Mouse (Mus musculus) lung, adult 18-20 months (tissue): ENCODE measurements around the gene Hnrnpa0.
"Not testable (repeated sequence)": the region's sequence is repeated elsewhere in the genome, so short reads cannot be mapped to it uniquely, and the experiment has no call there.

Experiments
- DNase-seq, 2 experiments: peaks; one replicate each; pipeline ENCODE4 v3.0.0; 2022; ENCODE audit warnings: mixed read lengths in 2 of 2

Hnrnpa0 gene

DNA sequence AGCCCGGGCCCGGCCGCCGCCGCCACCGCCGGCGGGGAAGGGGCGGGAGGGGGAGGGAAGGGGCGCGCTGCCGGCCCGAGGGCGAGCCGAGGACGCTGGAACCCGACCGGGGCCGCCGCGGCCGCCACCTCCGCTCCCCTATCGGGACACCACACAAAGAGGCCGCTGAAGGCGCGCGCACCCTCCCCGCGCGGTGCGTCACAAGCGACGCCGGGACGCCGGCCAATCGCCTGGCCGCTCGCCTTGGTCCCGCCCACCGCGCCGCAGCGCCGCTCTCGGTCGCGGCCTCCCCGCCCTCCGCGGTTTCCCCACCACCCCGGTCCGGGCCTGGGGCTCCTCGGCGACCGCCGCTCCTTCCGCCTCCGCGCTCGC lies at the start of gene Hnrnpa0:
Gene Hnrnpa0 (minus strand): TSS at position 161 of the 372 bp plus-strand sequence.
- DNase-seq = peak; percentile 92 to 94

- peak; percentile 95 to 98 for DNase-seq
Observed at GRCm38 (mm10) chr13:58177511-58178208, 49.3 kb upstream of the Hnrnpa0 start.

DNA sequence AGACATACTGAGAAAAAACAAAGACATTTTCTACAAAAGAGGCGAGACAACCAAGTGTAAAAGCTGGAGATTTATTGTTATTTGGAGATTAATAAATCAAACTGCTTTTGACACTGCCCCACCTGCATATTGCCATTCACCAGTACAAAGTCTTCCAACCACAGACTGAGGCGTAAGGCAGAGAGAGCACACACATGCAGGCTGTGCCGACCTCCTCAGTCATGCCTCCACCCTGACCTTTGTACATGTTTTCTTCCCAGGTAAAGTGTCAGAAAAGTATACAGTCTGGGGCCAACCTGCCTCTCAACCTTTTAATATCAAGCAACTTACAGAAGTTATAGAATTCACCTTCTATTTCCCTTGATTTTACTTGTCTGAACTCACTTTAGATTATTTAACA lies 47.7 kb upstream of the Hnrnpa0 start:
- no peak for DNase-seq

- no peak for DNase-seq
Observed at GRCm38 (mm10) chr13:58168119-58168518, 39.8 kb upstream of the Hnrnpa0 start.

- DNase-seq = no peak
Observed at GRCm38 (mm10) chr13:58163343-58163742, 35.0 kb upstream of the Hnrnpa0 start.

- no peak for DNase-seq
Observed at GRCm38 (mm10) chr13:58160761-58161160, 32.4 kb upstream of the Hnrnpa0 start.

DNA sequence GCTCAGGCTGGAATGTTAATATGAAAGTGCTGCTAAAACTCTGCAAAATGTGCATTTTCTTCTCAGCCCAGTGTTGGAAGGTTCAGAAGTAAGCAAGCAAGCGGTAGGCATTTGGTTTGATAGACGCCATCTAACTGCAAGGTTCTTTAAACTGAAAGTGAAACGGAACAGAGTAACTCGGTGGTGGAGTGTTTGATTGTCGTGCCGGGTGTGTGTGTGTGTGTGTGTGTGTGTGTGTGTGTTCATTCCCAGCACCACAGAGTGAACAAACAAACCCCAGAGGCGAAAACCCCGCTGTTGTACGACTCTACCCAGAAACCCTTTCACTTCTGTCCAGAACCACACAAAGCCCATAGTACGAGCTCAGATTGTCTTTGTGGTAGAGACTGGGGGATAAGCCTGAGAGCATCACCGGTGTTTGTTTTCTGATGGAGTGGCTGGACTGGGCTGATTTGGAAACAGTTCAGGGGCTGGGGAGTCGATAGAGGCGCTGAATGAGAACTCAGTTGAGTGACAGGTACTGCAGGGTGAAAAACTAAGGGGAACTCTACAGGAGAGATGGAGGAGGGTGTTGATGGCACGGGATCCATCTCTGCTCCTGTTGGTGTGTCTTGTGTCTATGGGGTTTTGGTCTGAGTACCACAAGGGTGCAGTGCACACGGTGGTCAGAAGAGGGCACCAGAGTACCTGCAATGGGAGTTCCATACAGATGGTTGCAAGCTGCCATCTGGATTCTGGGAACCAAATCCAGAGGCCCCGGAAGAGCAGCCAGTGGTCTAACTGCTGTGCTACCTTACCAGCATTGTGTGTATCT lies 29.9 kb upstream of the Hnrnpa0 start:
- peak; percentile 84 to 88 for DNase-seq

DNA sequence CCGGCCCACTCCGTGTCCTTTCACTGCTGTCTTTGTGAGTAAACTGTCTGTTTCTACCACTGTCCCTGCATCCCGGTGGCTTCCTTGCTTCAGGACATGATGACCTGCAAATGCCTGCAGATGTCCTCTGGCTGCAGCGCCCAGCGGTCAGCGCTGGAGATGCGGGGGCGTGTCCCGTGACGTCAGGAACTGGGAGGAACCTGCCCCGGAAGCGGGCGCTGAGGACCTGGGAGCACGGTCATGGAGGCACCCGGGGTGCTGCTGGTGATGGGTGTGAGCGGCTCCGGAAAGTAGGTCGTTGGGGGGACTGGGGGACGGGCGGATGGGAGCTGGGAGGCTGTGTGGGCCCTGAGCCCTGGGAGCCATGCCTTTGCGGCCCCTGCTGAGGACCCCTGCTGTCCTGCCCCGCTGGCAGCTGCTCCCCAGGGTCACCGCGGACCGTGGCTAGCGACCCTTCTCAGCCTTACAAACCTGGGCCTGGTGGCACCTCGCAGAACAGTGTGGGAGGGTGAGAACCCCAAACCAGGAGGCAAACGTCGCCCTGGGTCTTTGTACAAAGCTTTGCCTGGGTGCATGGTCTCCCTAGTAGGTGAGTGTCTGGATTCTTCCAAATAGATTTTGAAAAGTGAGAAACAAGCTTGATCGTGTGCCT lies 29.2 kb upstream of the Hnrnpa0 start, which contains the start of gene Idnk:
Gene Idnk (plus strand): TSS at position 203 of the 652 bp plus-strand sequence.
- DNase-seq = peak; percentile 89 to 93

DNA sequence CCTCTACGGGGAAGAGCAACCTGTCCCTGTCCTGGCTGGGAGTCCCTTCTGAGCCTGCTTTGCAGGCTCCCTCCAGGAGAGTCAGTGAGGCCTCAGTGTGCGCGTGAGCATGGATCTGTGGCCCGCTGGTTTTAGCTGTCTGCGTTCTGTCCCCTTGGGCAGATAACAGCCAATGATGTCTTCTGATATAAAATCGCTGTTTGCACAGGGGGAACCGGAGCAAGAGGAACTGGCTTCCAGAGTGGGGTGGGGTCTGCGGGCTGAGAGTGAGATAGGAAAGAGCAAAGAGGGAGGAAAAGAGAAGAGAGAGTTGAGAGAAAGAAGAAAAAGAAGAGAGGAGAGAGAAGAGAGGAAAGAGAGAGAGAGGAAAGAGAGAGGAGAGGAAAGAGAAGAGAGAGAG lies 28.7 kb upstream of the Hnrnpa0 start:
- no peak for DNase-seq

- no peak for DNase-seq
Observed at GRCm38 (mm10) chr13:58156031-58156430, 27.7 kb upstream of the Hnrnpa0 start.

- no peak for DNase-seq
Observed at GRCm38 (mm10) chr13:58150442-58150841, 22.1 kb upstream of the Hnrnpa0 start.

DNA sequence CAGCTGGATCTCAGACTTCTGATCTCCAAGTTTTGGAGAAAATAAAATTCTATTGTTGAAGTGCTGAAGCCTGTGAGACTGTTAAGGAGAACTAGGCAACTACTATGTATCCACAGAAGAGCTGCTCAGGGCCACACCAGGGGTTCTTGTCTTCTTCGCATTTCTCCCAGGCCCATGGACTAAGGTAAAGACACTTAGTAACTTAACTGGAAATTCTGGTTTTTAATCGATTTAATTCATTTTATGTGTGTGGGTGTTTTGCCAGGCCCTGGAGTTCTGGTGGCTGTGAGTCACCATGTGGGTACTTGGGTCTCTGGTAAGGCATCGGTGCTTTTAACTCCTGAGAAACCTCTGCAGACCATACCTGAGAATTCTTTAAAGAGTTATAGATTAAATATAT lies 21.3 kb upstream of the Hnrnpa0 start:
- DNase-seq = no peak

- DNase-seq = peak; percentile 31 to 47
Observed at GRCm38 (mm10) chr13:58149033-58149558, 20.7 kb upstream of the Hnrnpa0 start.

DNA sequence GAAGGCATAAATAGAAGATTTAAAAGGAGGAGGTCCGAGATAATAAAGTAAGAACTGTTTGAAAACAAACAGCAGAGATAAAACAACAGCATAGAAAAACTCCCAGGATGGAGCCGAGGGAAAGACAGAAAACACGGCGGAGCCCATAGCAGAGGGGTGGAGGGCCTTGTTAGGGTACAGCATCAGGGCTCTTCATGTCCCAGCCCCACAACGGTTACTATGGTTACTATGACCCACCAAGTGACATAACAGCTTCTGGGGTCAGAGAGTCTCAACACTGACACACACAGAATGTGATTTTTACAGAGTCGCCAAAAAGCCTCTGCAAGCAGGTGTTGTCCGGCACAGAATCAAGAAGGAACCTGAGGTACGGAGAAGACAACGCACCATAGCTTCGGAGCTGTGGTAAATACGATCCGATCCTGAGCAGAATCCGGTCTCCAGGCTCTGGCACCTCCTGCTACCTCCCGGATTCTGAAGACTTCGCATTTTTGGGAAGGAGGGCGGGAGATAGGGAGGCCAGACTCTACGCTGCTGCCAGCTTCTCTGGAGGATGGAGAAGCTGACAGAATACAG lies 20.0 kb upstream of the Hnrnpa0 start:
- DNase-seq = no peak

DNA sequence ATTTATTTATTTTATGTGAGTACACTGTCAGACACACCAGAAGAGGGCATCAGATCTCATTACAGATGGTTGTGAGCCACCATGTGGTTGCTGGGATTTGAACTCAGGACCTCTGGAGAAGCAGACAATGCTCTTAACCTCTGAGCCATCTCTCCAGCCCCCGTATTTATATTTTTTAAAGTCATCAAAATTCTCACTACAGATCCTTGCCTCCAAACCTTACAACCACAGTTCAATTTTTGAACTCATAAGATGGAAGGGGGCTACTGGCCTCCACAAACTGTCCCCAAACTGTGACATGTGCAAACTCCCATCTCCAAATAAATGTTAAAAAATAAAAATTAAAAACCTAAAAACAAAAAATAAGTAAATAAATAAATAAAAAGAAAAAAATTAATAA lies 19.4 kb upstream of the Hnrnpa0 start:
- no peak for DNase-seq

DNA sequence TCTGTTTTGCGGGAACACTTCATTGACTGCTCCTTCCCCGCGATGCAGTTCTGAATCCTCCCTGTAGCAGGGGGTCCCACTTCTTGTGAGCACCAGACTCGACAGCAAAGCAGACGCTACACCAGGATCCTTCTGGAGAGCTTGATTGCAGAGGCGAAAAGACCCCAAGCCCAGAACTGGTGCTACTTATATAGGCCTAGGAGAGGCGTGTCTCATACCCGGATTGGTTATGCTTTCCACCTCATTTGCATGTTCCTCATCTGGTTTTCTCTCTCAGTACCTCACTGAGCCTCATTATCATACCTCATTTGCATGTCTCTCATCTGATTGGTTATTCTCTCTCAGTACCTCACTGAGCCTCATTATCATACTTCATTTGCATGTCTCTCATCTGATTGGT lies 18.2 kb upstream of the Hnrnpa0 start:
- not testable (repeated sequence) for DNase-seq

DNA sequence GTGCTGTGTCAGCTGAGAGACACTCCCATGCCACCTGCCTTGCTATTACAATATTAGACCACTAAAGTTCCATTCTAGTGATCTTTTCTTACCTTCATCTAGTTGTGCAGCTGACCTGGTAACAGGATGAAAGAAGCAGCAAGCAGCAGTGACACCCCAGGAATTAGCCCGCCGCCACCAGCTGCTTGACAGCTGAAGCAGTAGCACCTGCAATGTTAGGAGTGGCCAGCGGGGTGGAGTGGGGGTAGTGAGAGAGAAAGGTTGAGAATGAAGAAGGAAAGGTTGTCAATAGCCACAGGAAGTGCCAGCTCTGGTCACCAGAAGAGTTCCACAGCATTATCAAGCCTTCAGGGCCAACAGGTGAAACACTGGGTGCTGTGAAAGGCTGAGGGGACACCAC lies 3.3 kb upstream of the Hnrnpa0 start:
- DNase-seq = no peak

- DNase-seq = no peak
Observed at GRCm38 (mm10) chr13:58129687-58130246, 1.4 kb upstream of the Hnrnpa0 start.

DNA sequence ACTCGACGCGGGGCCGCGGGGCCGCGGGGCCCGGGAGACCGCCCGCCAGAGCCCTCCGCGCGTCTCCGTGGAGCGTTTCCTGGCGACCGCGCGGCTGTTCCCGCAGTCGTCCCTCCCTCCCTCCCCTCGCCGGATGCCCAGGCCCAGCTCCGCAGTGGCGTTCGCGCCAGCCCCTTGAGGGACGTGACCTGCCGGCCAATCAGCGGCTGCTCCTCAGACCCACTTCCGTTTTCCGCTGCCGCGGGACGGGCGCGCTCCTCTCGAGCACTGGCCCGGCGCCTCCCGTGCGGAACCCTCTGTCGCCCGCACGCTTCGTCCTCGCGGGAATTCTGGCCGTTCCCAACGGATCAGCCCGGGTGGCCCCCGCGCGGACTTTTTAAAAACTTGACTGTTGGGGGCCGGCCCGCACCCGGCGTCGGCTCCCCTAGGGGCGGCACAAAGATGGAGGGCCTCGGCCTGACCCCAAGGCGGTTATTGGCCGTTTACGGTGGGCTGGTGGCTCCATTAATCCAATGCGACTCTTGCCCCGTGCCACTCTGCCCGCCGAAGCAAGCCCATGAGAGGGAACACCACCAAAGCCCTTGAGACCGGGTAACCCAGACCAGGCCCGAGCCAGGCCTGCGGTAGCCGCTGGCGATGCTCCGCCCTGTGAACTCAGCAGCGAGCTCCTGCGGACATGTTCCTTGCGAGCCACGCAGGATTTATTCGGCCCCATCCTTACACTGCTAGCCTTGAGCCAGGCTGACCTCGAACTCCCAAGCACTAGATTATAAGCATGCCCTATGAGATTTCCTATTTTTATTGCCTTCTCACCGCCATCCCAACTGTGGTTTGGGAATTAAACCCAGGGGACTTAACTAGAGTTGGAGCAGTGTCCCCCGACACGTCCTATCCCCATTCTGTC lies 664 bp upstream of the Hnrnpa0 start:
- DNase-seq = peak; percentile 97

GRCm38 (mm10) chr13:58127766-58128361 lies 492 bp downstream of the Hnrnpa0 start:
- DNase-seq = peak; percentile 41 to 61
